Mouse (Mus musculus) neural tube, embryonic 11.5 days (tissue): ENCODE measurements at regions not wholly inside any gene's neighbourhood (a gene's known extent, or its start where the extent isn't known, plus 50 kb on each side); places are given as distances from the start of the nearest gene placed in this dataset.

Source experiments
- ATAC-seq: fragments of 200-750 bp; cut with Nextera tagmentation; 2 replicates; pipeline ENCODE4 v1.8.0; 2017; ENCODE audit warnings: moderate number of reproducible peaks, mild to moderate bottlenecking, moderate TSS enrichment, moderate library complexity; ENCODE audit not compliant: insufficient read depth, low FRiP score, low TSS enrichment
- DNase-seq: peaks from one replicate; pipeline ENCODE4 v3.0.0-alpha.2; 2015; ENCODE audit warnings: low spot score
- H3K27ac ChIP-seq: fragments of 300-500 bp; sonication (generic); 2 replicates; pipeline ENCODE4 v1.5.1; 2014; ENCODE audit warnings: low read depth, mild to moderate bottlenecking, low read length
- H3K27me3 ChIP-seq: fragments of 300-500 bp; sonication (generic); 2 replicates; pipeline ENCODE4 v1.6.1; 2014; ENCODE audit warnings: mild to moderate bottlenecking, low read length, mixed read lengths; ENCODE audit not compliant: control insufficient read depth, insufficient read depth
- H3K36me3 ChIP-seq: fragments of 300-500 bp; sonication (generic); 2 replicates; pipeline ENCODE4 v1.6.1; 2014; ENCODE audit warnings: mild to moderate bottlenecking, low read length, moderate library complexity, mixed read lengths; ENCODE audit not compliant: control insufficient read depth, insufficient read depth
- H3K4me1 ChIP-seq: fragments of 300-500 bp; sonication (generic); 2 replicates; pipeline ENCODE4 v1.6.1; 2014; ENCODE audit warnings: low read length, mixed read lengths; ENCODE audit not compliant: control insufficient read depth, insufficient read depth
- H3K4me2 ChIP-seq: fragments of 300-500 bp; sonication (generic); 2 replicates; pipeline ENCODE4 v1.6.1; 2014; ENCODE audit warnings: low read depth, mild to moderate bottlenecking, moderate library complexity
- H3K4me3 ChIP-seq: fragments of 300-500 bp; sonication (generic); 2 replicates; pipeline ENCODE4 v1.5.1; 2014; ENCODE audit warnings: low read depth, low read length
- H3K9ac ChIP-seq: fragments of 300-500 bp; sonication (generic); 2 replicates; pipeline ENCODE4 v1.6.1; 2014; ENCODE audit warnings: mild to moderate bottlenecking, low read length
- H3K9me3 ChIP-seq: fragments of 300-500 bp; sonication (generic); 2 replicates; pipeline ENCODE4 v1.6.1; 2016; ENCODE audit warnings: low read length; ENCODE audit not compliant: control insufficient read depth
- WGBS: fragments of 180-500 bp; shearing (Covaris S2); extraction: QIAGEN DNeasy Blood & Tissue Kit; methylation state at CpG from one replicate; pipeline ENCODE4 v1.1.7; 2014; 5-methylcytosine and 5-hydroxymethylcytosine counted together

DNA sequence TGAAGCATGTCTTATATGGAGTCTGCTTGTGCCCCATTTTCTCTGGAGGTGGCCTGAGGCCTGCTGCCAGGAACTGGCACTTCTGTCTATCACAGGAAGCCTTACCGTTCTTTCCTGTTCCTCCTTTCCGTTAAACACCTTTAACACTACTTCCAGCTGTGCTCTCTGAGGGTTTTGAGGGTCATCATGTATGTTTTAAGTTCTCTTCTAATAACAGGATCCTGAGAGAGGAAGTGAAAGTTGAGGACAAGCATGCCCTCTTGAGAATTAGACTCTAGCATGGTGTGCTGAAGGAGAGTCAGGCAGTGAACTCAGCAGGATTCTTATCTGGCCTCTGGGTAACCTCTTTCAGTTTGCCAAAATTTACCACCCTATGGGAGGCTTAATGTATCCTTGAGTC lies 418.0 kb upstream of the 9430069I07Rik start:
- ATAC-seq = no peak
- H3K4me2 ChIP-seq = no peak overlapping the region
- H3K4me1 ChIP-seq = no peaks in the 10 kb centered on the region
- H3K9me3 ChIP-seq = no peaks in the 10 kb centered on the region
- H3K4me3 ChIP-seq = no peak overlapping the region
- H3K36me3 ChIP-seq = no peaks in the 10 kb centered on the region
- H3K27me3 ChIP-seq = no peaks in the 10 kb centered on the region
- DNase-seq = no peak
- WGBS = 73% methylated on average over 2 of the region's 2 CpGs
- no peak overlapping the region for H3K9ac ChIP-seq
- no peak overlapping the region for H3K27ac ChIP-seq

GRCm38 (mm10) chr15:34751746-34752145 lies 394.1 kb upstream of the 9430069I07Rik start:
- no peaks in the 10 kb centered on the region for H3K27me3 ChIP-seq
- no peak overlapping the region for H3K9ac ChIP-seq
- H3K36me3 ChIP-seq = no peaks in the 10 kb centered on the region
- no peak overlapping the region for H3K4me2 ChIP-seq
- no peak for ATAC-seq
- WGBS = 66% methylated on average over 2 of the region's 2 CpGs
- H3K9me3 ChIP-seq = no peaks in the 10 kb centered on the region
- no peaks in the 10 kb centered on the region for H3K4me1 ChIP-seq
- DNase-seq = no peak
- H3K27ac ChIP-seq = no peak overlapping the region
- no peak overlapping the region for H3K4me3 ChIP-seq

DNA sequence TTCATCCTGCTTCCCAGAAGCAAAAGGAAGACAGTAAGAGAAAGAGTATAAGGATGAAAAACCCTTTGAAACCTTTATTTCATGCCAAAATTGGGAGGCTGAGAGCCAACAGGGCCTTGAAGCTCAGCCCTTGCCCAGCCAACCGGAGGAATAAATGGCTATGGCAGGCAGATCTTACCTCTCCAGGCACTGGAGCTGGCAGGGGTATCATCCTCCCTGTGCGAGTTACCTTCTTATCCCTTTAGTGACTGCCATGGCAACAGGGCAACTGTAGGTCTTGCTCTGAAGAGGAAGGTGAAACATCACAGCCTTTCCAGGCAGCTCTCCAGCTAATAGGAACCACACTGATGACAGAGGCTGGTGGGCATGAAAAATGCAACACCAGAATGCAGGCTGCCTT lies 393.3 kb upstream of the 9430069I07Rik start:
- ATAC-seq (no peak), DNase-seq (no peak)
- Histone ChIP-seq H3K36me3 (no peaks in the 10 kb centered on the region), H3K4me2 (no peak overlapping the region), H3K4me3 (no peak overlapping the region), H3K27ac (no peak overlapping the region), H3K4me1 (no peaks in the 10 kb centered on the region), H3K9ac (no peak overlapping the region), H3K27me3 (no peaks in the 10 kb centered on the region), H3K9me3 (no peaks in the 10 kb centered on the region)
- 79% methylated on average over 2 of the region's 2 CpGs for WGBS

DNA sequence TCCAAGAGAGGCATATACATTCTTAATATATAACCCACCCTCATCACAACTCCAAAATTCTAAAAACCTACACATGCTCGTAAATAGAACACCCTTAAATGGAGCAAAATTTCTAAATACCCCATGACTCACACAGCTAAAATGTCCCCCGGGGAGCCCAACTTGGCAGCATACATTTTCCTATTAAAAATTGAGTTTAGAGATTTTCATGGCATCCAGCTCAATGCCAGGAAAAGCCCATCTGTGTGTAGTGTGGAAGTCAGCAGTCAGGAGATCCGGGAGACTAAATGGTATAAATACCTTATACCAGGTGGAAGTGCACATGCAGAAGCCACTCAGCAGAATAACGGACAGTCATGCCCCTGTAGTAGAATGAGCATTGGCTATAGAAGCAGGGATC lies 389.4 kb upstream of the 9430069I07Rik start:
- ATAC-seq (no peak), DNase-seq (no peak)
- H3K9me3 ChIP-seq = no peaks in the 10 kb centered on the region
- H3K27ac ChIP-seq = no peak overlapping the region
- no peaks in the 10 kb centered on the region for H3K36me3 ChIP-seq
- no peak overlapping the region for H3K4me2 ChIP-seq
- no peak overlapping the region for H3K9ac ChIP-seq
- WGBS = 88% methylated on average over 4 of the region's 4 CpGs
- no peaks in the 10 kb centered on the region for H3K4me1 ChIP-seq
- H3K27me3 ChIP-seq = no peaks in the 10 kb centered on the region
- H3K4me3 ChIP-seq = no peak overlapping the region

DNA sequence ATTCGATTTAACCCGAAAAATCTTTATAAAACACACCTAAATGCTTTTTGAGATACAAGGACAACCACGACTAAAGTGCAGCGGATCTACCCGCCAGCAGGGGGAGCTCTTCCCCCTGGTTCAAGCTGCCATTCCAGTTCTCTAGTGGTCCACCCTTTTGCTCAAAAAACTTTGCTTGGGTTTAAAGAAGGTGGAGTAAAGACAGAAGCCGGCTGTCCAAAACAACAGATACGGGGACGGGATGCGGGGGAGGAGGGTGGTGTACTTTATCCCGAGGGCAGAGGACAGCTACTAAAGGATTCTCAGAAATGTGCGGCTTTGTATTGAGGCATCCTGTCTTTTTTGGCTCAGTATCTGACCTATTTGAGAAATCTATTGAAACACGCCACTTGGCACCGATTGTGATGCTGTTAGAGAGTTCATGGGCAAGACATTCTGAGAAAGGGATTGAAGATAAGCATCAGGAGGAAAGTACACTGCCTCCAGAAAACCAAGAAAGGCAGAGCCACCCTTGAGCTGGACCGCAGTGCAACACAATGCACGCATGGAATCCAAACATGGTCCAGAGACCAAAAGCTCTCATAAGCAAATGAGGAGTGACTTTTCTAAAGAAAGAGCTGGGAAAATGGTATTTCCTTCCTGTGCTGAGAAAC lies 385.6 kb upstream of the 9430069I07Rik start:
- H3K36me3 ChIP-seq = no peaks in the 10 kb centered on the region
- no peaks in the 10 kb centered on the region for H3K27me3 ChIP-seq
- H3K4me2 ChIP-seq = no peak overlapping the region
- no peak overlapping the region for H3K9ac ChIP-seq
- no peak overlapping the region for H3K4me3 ChIP-seq
- no peaks in the 10 kb centered on the region for H3K4me1 ChIP-seq
- no peaks in the 10 kb centered on the region for H3K9me3 ChIP-seq
- DNase-seq = peak; percentile 58
- WGBS = 44% methylated on average over 15 of the region's 15 CpGs
- no peak overlapping the region for H3K27ac ChIP-seq
- no peak for ATAC-seq

DNA sequence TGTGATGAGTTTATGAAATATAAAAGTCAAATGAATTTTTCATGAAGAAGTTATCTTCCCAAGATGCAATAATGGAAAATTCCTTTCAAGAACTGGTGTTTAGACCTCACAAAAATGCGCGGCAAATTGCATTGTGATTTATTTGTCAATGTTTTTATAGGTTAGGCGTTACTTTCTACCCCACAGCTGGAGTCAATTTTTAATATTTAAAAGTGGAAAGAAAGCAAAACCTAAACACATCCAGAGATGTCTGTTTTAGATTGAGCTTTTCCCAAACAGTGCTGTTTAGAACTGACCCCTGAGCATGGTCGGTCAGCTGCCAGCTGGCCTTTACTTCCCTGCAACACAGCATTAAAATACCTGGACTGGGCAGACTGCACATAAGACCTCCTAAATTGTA lies 383.8 kb upstream of the 9430069I07Rik start:
- no peaks in the 10 kb centered on the region for H3K9me3 ChIP-seq
- H3K36me3 ChIP-seq = no peaks in the 10 kb centered on the region
- no peak overlapping the region for H3K9ac ChIP-seq
- H3K4me3 ChIP-seq = no peak overlapping the region
- H3K4me2 ChIP-seq = no peak overlapping the region
- DNase-seq = no peak
- WGBS = 81% methylated on average over 4 of the region's 4 CpGs
- ATAC-seq = no peak
- H3K4me1 ChIP-seq = no peaks in the 10 kb centered on the region
- no peaks in the 10 kb centered on the region for H3K27me3 ChIP-seq
- H3K27ac ChIP-seq = no peak overlapping the region
